In the genomic region with DNA sequence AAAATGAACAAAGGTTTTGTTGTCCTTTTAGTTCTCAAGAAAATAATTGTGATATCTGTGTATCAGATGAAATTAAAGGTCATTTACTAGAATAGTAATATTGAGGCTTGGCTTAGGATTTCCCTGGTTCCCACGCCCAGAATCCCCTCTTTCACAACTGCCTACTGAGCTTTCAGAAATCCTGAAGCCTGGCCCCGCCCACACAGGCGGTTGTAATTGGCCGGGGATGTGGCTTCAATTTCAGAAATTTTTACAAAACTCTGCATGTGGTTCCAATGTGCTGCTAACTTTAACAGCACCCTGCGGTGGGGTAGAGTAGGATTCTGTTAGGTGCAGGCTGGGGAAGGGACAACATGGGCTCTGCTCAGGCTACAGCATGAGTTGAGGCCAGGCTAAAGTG, we compare ENCODE assay signal across 28 mouse cellular contexts.
DNase-seq lines count a peak whose midpoint lies in the region; ATAC-seq and TF ChIP-seq lines count a peak whose summit lies in the region.
"Had no signal": no experiment of that assay in that cellular context is flagged by ENCODE, and none has a peak within 500 bp of the region (broad histone marks: within the 10 kb centered on the region; RNA-seq: fewer than 3 reads in every experiment).

No protein-coding gene starts in this region.

- H3K9ac ChIP-seq in midbrain, embryonic 11.5 days (ENCODE audit: low read length) = no peak overlapping the region
- H3K9ac ChIP-seq in midbrain, postnatal 0 days (replicated peaks; ENCODE audit: low read length, poor library complexity, severe bottlenecking) = no peak overlapping the region
- H3K9ac ChIP-seq: forebrain, embryonic 15.5 days; hindbrain, embryonic 13.5 days; limb, embryonic 13.5 days; liver, embryonic 12.5 days; liver, postnatal 0 days; midbrain, embryonic 15.5 days had no signal

- H3K4me1 ChIP-seq in midbrain, embryonic 11.5 days (ENCODE audit: control insufficient read depth, insufficient read depth, low read length) = no peaks in the 10 kb centered on the region
- H3K4me1 ChIP-seq in midbrain, postnatal 0 days (ENCODE audit: insufficient read depth, low read length) = no peaks in the 10 kb centered on the region
- H3K4me1 ChIP-seq: forebrain, embryonic 15.5 days; hindbrain, embryonic 13.5 days; liver, embryonic 12.5 days; midbrain, embryonic 15.5 days had no signal

- H3K4me3 ChIP-seq in midbrain, embryonic 11.5 days (ENCODE audit: low read depth, low read length) = no peak overlapping the region
- H3K4me3 ChIP-seq in midbrain, postnatal 0 days (ENCODE audit: low read depth, low read length) = no peak overlapping the region
- H3K4me3 ChIP-seq: forebrain, embryonic 15.5 days; hindbrain, embryonic 13.5 days; left cerebral cortex, adult 2 months; limb, embryonic 13.5 days; liver, embryonic 12.5 days; midbrain, embryonic 15.5 days had no signal

- WGBS in midbrain, embryonic 11.5 days = 66% methylated on average over 5 of the region's 5 CpGs
- 67% methylated on average over 5 of the region's 5 CpGs for WGBS in midbrain, postnatal 0 days

- H3K4me2 ChIP-seq in midbrain, embryonic 11.5 days = no peak overlapping the region
- H3K4me2 ChIP-seq in midbrain, postnatal 0 days (ENCODE audit: low read depth, low read length, poor library complexity, severe bottlenecking) = no peak overlapping the region
- H3K4me2 ChIP-seq: forebrain, embryonic 15.5 days; heart, embryonic 11.5 days; hindbrain, embryonic 13.5 days; limb, embryonic 13.5 days; liver, embryonic 12.5 days; midbrain, embryonic 15.5 days had no signal

- no peak for TF ChIP-seq CTCF in midbrain, postnatal 0 days (IDR thresholded peaks at IDR 0.05)

- ATAC-seq in CD4-positive, CD25-positive, alpha-beta regulatory T cell, adult 4 months = no peak
- ATAC-seq in midbrain, embryonic 11.5 days (ENCODE audit: low FRiP score) = no peak
- no peak for ATAC-seq in midbrain, postnatal 0 days (ENCODE audit: low FRiP score)
- 0 out of 2 replicates have a peak, but pooled peaks have one; percentile 24 for ATAC-seq in common myeloid progenitor, adult 5-6 weeks (replicated peaks; ENCODE audit: low read depth, poor library complexity, severe bottlenecking)
- peak; percentile 69 for ATAC-seq in granulocyte monocyte progenitor cell, adult 5-6 weeks (replicated peaks; ENCODE audit: poor library complexity, severe bottlenecking)
- ATAC-seq: activated CD4-positive, CD25-positive, alpha-beta regulatory T cell, adult 4 months; forebrain, embryonic 15.5 days; intestine, embryonic 16.5 days; liver, embryonic 12.5 days; liver, postnatal 0 days; midbrain, embryonic 15.5 days had no signal

- no peaks in the 10 kb centered on the region for H3K36me3 ChIP-seq in midbrain, embryonic 11.5 days (ENCODE audit: control insufficient read depth, insufficient read depth, low read length)
- no peaks in the 10 kb centered on the region for H3K36me3 ChIP-seq in midbrain, postnatal 0 days (ENCODE audit: insufficient read depth, low read length)
- H3K36me3 ChIP-seq: forebrain, embryonic 15.5 days; hindbrain, embryonic 13.5 days; limb, embryonic 13.5 days; liver, embryonic 12.5 days; midbrain, embryonic 15.5 days had no signal

- H3K9me3 ChIP-seq in midbrain, embryonic 11.5 days (ENCODE audit: control insufficient read depth, low read length) = no peaks in the 10 kb centered on the region
- H3K9me3 ChIP-seq in midbrain, postnatal 0 days (ENCODE audit: low read length) = no peaks in the 10 kb centered on the region
- H3K9me3 ChIP-seq: forebrain, embryonic 15.5 days; hindbrain, embryonic 13.5 days; limb, embryonic 13.5 days; liver, embryonic 12.5 days; midbrain, embryonic 15.5 days had no signal

- no peak overlapping the region for H3K27ac ChIP-seq in midbrain, embryonic 11.5 days (ENCODE audit: low read depth, low read length)
- H3K27ac ChIP-seq in midbrain, postnatal 0 days (ENCODE audit: low read depth, low read length) = no peak overlapping the region
- H3K27ac ChIP-seq: forebrain, embryonic 15.5 days; hindbrain, embryonic 13.5 days; left cerebral cortex, adult 2 months; limb, embryonic 13.5 days; liver, embryonic 12.5 days; macrophage; midbrain, embryonic 15.5 days had no signal

- DNase-seq in CD4-positive, CD25-positive, alpha-beta regulatory T cell, adult 2 months (ENCODE audit: low read depth, low spot score) = peak; percentile 18
- peak; percentile 28 for DNase-seq in midbrain, embryonic 11.5 days (ENCODE audit: low spot score, missing footprints)
- DNase-seq in midbrain, postnatal 0 days (ENCODE audit: low spot score) = no peak
- DNase-seq in heart, postnatal 4 days = no peak
- no peak for DNase-seq in kidney, postnatal 14 days
- DNase-seq: adrenal gland, adult 2 months; cerebellum, adult 8-10 months; cerebellum, postnatal 25 days; gastrocnemius, postnatal 25 days; heart, adult 18-20 months; heart, postnatal 36 days; kidney, adult 9 months; kidney, postnatal 25 days; liver, postnatal 0 days; right cerebral cortex, postnatal 25 days had no signal

- H3K27me3 ChIP-seq in midbrain, embryonic 11.5 days (ENCODE audit: control insufficient read depth, insufficient read depth, low read length) = no peaks in the 10 kb centered on the region
- no peaks in the 10 kb centered on the region for H3K27me3 ChIP-seq in midbrain, postnatal 0 days (ENCODE audit: insufficient read depth, low read length)
- H3K27me3 ChIP-seq: forebrain, embryonic 15.5 days; hindbrain, embryonic 13.5 days; limb, embryonic 13.5 days; liver, embryonic 12.5 days; midbrain, embryonic 15.5 days had no signal

Comparison
In these comparisons a context has a peak if more than half of its experiments do, and no peak if none do; other contexts are left out.
1. DNase-seq: peak in CD4-positive, CD25-positive, alpha-beta regulatory T cell, adult 2 months (single experiment) and midbrain, embryonic 11.5 days (single experiment); none in midbrain, postnatal 0 days (single experiment), heart, postnatal 4 days (single experiment) and kidney, postnatal 14 days (single experiment).
2. ATAC-seq: peak in common myeloid progenitor, adult 5-6 weeks (single experiment) and granulocyte monocyte progenitor cell, adult 5-6 weeks (single experiment); none in CD4-positive, CD25-positive, alpha-beta regulatory T cell, adult 4 months (single experiment), midbrain, embryonic 11.5 days (single experiment) and midbrain, postnatal 0 days (single experiment).